Mouse (Mus musculus) E14TG2a.4 (cell line): ENCODE data around the gene Lims1.

Experiments used
- H3K27me3 ChIP-seq: 2 replicates; pipeline ENCODE4 v1.6.1; 2014; ENCODE audit warnings: low read length, control low read depth; ENCODE audit not compliant: insufficient read depth
- H3K36me3 ChIP-seq: 2 replicates; pipeline ENCODE4 v1.6.1; 2014; ENCODE audit warnings: low read length, control low read depth; ENCODE audit not compliant: insufficient read depth
- H3K4me1 ChIP-seq: replicated peaks from 2 replicates; pipeline ENCODE4 v1.6.1; 2014; ENCODE audit warnings: low read depth, low read length, control low read depth
- H3K4me3 ChIP-seq: replicated peaks from 2 replicates; pipeline ENCODE4 v1.5.1; 2014; ENCODE audit warnings: mild to moderate bottlenecking, low read length
- H3K9me3 ChIP-seq: 2 replicates; pipeline ENCODE4 v1.6.1; 2014; ENCODE audit warnings: low read length, control low read depth
- CTCF ChIP-seq: conservative IDR thresholded peaks from 2 replicates; pipeline ENCODE4 v1.5.1; 2014; ENCODE audit warnings: low read length
- NANOG ChIP-seq: IDR thresholded peaks from 2 replicates; pipeline ENCODE4 v1.6.1; 2014; ENCODE audit warnings: borderline replicate concordance, low read length, mixed read lengths
- POU5F1 ChIP-seq: IDR thresholded peaks from 2 replicates; pipeline ENCODE4 v1.6.1; 2014; ENCODE audit warnings: low read length, borderline replicate concordance

The Lims1 gene

GRCm38 (mm10) chr10:58323028-58323991, at the start of gene Lims1:
Gene Lims1 (plus strand): TSS chr10:58323466.
- H3K4me3 ChIP-seq, result peak within 1 kb of the TSS; percentile 89
- H3K4me1 ChIP-seq, result peaks cover 50% of the 10 kb centered on the region
- no peaks in the 10 kb centered on the region for H3K9me3 ChIP-seq
- TF ChIP-seq NANOG (no peak), CTCF (no peak), POU5F1 (no peak)
- no peaks in the 10 kb centered on the region for H3K27me3 ChIP-seq
- no peaks in the 10 kb centered on the region for H3K36me3 ChIP-seq

GRCm38 (mm10) chr10:58282238-58282637, 41.0 kb upstream of the Lims1 start:
- H3K4me1 ChIP-seq, result no peaks in the 10 kb centered on the region
- no peaks in the 10 kb centered on the region for H3K9me3 ChIP-seq
- no peak overlapping the region for H3K4me3 ChIP-seq
- TF ChIP-seq CTCF (no peak), NANOG (no peak), POU5F1 (no peak)
- peaks cover 48% of the 10 kb centered on the region for H3K36me3 ChIP-seq
- no peaks in the 10 kb centered on the region for H3K27me3 ChIP-seq

GRCm38 (mm10) chr10:58290742-58291141, 32.5 kb upstream of the Lims1 start:
- TF ChIP-seq CTCF, result no peak
- no peak for TF ChIP-seq POU5F1
- no peak for TF ChIP-seq NANOG
- Histone ChIP-seq H3K4me1 (no peaks in the 10 kb centered on the region), H3K36me3 (peaks cover 88% of the 10 kb centered on the region), H3K4me3 (no peak overlapping the region), H3K27me3 (no peaks in the 10 kb centered on the region), H3K9me3 (no peaks in the 10 kb centered on the region)

GRCm38 (mm10) chr10:58294246-58294645, 29.0 kb upstream of the Lims1 start:
- no peak overlapping the region for H3K4me3 ChIP-seq
- TF ChIP-seq CTCF (no peak), POU5F1 (no peak), NANOG (no peak)
- H3K36me3 ChIP-seq, result peaks cover 90% of the 10 kb centered on the region
- no peaks in the 10 kb centered on the region for H3K9me3 ChIP-seq
- no peaks in the 10 kb centered on the region for H3K27me3 ChIP-seq
- H3K4me1 ChIP-seq, result no peaks in the 10 kb centered on the region

- Histone ChIP-seq H3K36me3 (peaks cover 93% of the 10 kb centered on the region), H3K9me3 (no peaks in the 10 kb centered on the region), H3K27me3 (no peaks in the 10 kb centered on the region), H3K4me1 (no peaks in the 10 kb centered on the region), H3K4me3 (no peak overlapping the region)
- TF ChIP-seq NANOG (no peak), POU5F1 (no peak), CTCF (no peak)
These were observed 27.7 kb upstream of the Lims1 start for GRCm38 (mm10) chr10:58295605-58296004.

GRCm38 (mm10) chr10:58304996-58305395, 18.3 kb upstream of the Lims1 start:
- no peaks in the 10 kb centered on the region for H3K4me1 ChIP-seq
- H3K27me3 ChIP-seq, result no peaks in the 10 kb centered on the region
- H3K9me3 ChIP-seq, result no peaks in the 10 kb centered on the region
- peaks cover 22% of the 10 kb centered on the region for H3K36me3 ChIP-seq
- TF ChIP-seq POU5F1 (no peak), CTCF (no peak), NANOG (no peak)
- no peak overlapping the region for H3K4me3 ChIP-seq

- TF ChIP-seq POU5F1 (no peak), CTCF (no peak), NANOG (no peak)
- Histone ChIP-seq H3K4me3 (no peak overlapping the region), H3K27me3 (no peaks in the 10 kb centered on the region), H3K36me3 (peaks cover 13% of the 10 kb centered on the region), H3K9me3 (no peaks in the 10 kb centered on the region), H3K4me1 (no peaks in the 10 kb centered on the region)
These were observed 16.4 kb upstream of the Lims1 start for GRCm38 (mm10) chr10:58306897-58307296.

GRCm38 (mm10) chr10:58310791-58311190, 12.5 kb upstream of the Lims1 start:
- H3K4me3 ChIP-seq, result no peak overlapping the region
- no peaks in the 10 kb centered on the region for H3K9me3 ChIP-seq
- TF ChIP-seq CTCF (no peak), POU5F1 (no peak), NANOG (no peak)
- H3K4me1 ChIP-seq, result no peaks in the 10 kb centered on the region
- peaks cover 5% of the 10 kb centered on the region for H3K36me3 ChIP-seq
- no peaks in the 10 kb centered on the region for H3K27me3 ChIP-seq

GRCm38 (mm10) chr10:58312887-58313286, 10.4 kb upstream of the Lims1 start:
- Histone ChIP-seq H3K36me3 (peaks cover 5% of the 10 kb centered on the region), H3K4me1 (no peaks in the 10 kb centered on the region), H3K9me3 (no peaks in the 10 kb centered on the region), H3K27me3 (no peaks in the 10 kb centered on the region), H3K4me3 (no peak overlapping the region)
- TF ChIP-seq POU5F1 (no peak), CTCF (peak; percentile 49)
